Mouse (Mus musculus) embryonic facial prominence, embryonic 12.5 days (tissue): Measurements from ENCODE around the gene Timm50. TPM values are rescaled to one million over a fixed set of nuclear protein-coding genes. Genes with fewer than 3 reads are reported as not detected.

Source experiments
- ATAC-seq: fragments of 200-750 bp; cut with Nextera tagmentation; 2 replicates; pipeline ENCODE4 v1.8.0; 2017; ENCODE audit not compliant: insufficient number of reproducible peaks, insufficient read depth, low FRiP score, low TSS enrichment
- H3K27ac ChIP-seq: fragments of 300-500 bp; sonication (generic); 2 replicates; pipeline ENCODE4 v1.5.1; 2016; ENCODE audit warnings: mild to moderate bottlenecking
- H3K27me3 ChIP-seq: fragments of 300-500 bp; sonication (generic); 2 replicates; pipeline ENCODE4 v1.6.1; 2016; ENCODE audit warnings: mild to moderate bottlenecking, moderate library complexity
- H3K36me3 ChIP-seq: fragments of 300-500 bp; sonication (generic); 2 replicates; pipeline ENCODE4 v1.6.1; 2016; ENCODE audit warnings: mild to moderate bottlenecking
- H3K4me1 ChIP-seq: fragments of 300-500 bp; sonication (generic); 2 replicates; pipeline ENCODE4 v1.6.1; 2016
- H3K4me2 ChIP-seq: fragments of 300-500 bp; sonication (generic); replicated peaks from 2 replicates; pipeline ENCODE4 v1.6.1; 2016; ENCODE audit warnings: mild to moderate bottlenecking, moderate library complexity
- H3K4me3 ChIP-seq: fragments of 300-500 bp; sonication (generic); 2 replicates; pipeline ENCODE4 v1.5.1; 2016; ENCODE audit warnings: mild to moderate bottlenecking
- H3K9ac ChIP-seq: fragments of 300-500 bp; sonication (generic); 2 replicates; pipeline ENCODE4 v1.6.1; 2016; ENCODE audit warnings: mild to moderate bottlenecking, moderate library complexity
- H3K9me3 ChIP-seq: fragments of 300-500 bp; sonication (generic); 2 replicates; pipeline ENCODE4 v1.6.1; 2016; ENCODE audit warnings: mild to moderate bottlenecking, moderate library complexity
- WGBS: fragments of 180-500 bp; shearing (Covaris S2); methylation state at CpG from one replicate; pipeline ENCODE4 v1.1.7; 2016; 5-methylcytosine and 5-hydroxymethylcytosine counted together
- polyA plus RNA-seq: library from polyadenylated mRNA; unstranded; fragments of >200 nt; fragmentation: Nextera tagmentation; extraction: Ambion mirVana; gene quantifications from 2 replicates; pipeline ENCODE4 v1.2.1, GENCODE M21; 2016

Timm50 gene
- polyA plus RNA-seq, 1 experiment from 2014 or later, result 162 TPM

GRCm38 (mm10) chr7:28321974-28322720 is 10.3 kb upstream of the Timm50 start:
- Histone ChIP-seq H3K27ac (no peak overlapping the region), H3K9me3 (no peaks in the 10 kb centered on the region), H3K9ac (no peak overlapping the region), H3K4me3 (no peak overlapping the region), H3K27me3 (no peaks in the 10 kb centered on the region), H3K4me2 (no peak overlapping the region), H3K4me1 (no peaks in the 10 kb centered on the region), H3K36me3 (peaks cover 99% of the 10 kb centered on the region)
- WGBS, result 92% methylated on average over 15 of the region's 15 CpGs
- ATAC-seq, result no peak

GRCm38 (mm10) chr7:28318714-28319113 is 6.8 kb upstream of the Timm50 start:
- Histone ChIP-seq H3K27ac (no peak overlapping the region), H3K4me3 (no peak overlapping the region), H3K36me3 (peaks cover 99% of the 10 kb centered on the region), H3K4me1 (no peaks in the 10 kb centered on the region), H3K9ac (no peak overlapping the region), H3K27me3 (no peaks in the 10 kb centered on the region), H3K9me3 (no peaks in the 10 kb centered on the region), H3K4me2 (no peak overlapping the region)
- WGBS, result 92% methylated on average over 17 of the region's 17 CpGs
- no peak for ATAC-seq

GRCm38 (mm10) chr7:28318036-28318435 is 6.2 kb upstream of the Timm50 start:
- H3K36me3 ChIP-seq, result peaks cover 93% of the 10 kb centered on the region
- no peak for ATAC-seq
- WGBS, result 90% methylated on average over 3 of the region's 3 CpGs
- no peak overlapping the region for H3K4me3 ChIP-seq
- H3K27ac ChIP-seq, result no peak overlapping the region
- no peaks in the 10 kb centered on the region for H3K9me3 ChIP-seq
- no peaks in the 10 kb centered on the region for H3K27me3 ChIP-seq
- no peak overlapping the region for H3K9ac ChIP-seq
- H3K4me1 ChIP-seq, result no peaks in the 10 kb centered on the region
- no peak overlapping the region for H3K4me2 ChIP-seq

DNA sequence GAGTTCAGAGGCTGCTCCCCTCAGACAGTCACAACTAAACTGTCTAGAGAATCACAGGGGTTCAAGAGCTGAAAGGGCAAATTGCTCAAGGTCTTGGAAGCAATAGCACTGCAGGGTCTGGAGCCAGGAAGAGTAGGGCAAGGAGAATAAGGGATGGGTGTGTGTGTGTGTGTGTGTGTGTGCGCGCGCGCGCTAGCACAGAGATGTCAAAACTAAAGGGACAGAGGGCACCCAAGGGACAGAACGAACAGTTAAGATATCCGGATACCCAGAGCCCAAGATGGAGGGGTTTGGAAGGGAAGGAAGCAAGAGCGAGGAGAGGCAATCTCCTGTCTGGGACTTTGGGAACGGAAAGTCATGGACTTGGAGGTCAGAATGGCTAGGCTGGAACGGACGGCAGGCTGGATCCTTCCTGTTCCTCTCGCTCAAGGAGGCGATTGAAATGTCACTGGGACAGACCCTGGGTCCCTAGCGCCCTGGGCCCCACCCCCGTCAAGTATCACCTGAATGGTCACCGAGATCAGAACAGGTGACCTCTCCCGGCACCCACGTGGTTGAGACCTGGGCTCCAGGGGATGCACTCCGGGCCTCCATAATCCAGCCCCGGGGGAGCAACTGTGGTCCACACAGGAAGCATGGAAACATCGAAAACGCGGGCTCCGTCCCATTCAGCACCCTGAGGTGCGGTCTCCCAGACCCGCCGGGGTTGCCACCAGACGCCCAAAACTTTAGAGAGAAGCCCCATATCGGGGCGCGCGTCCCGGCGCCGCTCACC is 534 bp downstream of the Timm50 start:
- H3K27me3 ChIP-seq, result no peaks in the 10 kb centered on the region
- ATAC-seq, result peak; percentile 50
- peaks cover 7% of the 10 kb centered on the region for H3K4me1 ChIP-seq
- peak overlapping the region; percentile 94 for H3K4me2 ChIP-seq
- peaks cover 65% of the 10 kb centered on the region for H3K36me3 ChIP-seq
- peak overlapping the region; percentile 96 for H3K9ac ChIP-seq
- H3K9me3 ChIP-seq, result no peaks in the 10 kb centered on the region
- H3K27ac ChIP-seq, result peak overlapping the region; percentile 63
- 7% methylated on average over 35 of the region's 35 CpGs for WGBS
- peak overlapping the region; percentile 98 for H3K4me3 ChIP-seq

- H3K4me2 ChIP-seq, result no peak overlapping the region
- H3K4me3 ChIP-seq, result no peak overlapping the region
- H3K9me3 ChIP-seq, result no peaks in the 10 kb centered on the region
- H3K27me3 ChIP-seq, result no peaks in the 10 kb centered on the region
- no peak for ATAC-seq
- no peak overlapping the region for H3K9ac ChIP-seq
- 60% methylated on average over 9 of the region's 9 CpGs for WGBS
- H3K4me1 ChIP-seq, result peaks cover 7% of the 10 kb centered on the region
- H3K36me3 ChIP-seq, result peaks cover 65% of the 10 kb centered on the region
- no peak overlapping the region for H3K27ac ChIP-seq
These were observed 2.1 kb downstream of the Timm50 start for GRCm38 (mm10) chr7:28309737-28310136.

DNA sequence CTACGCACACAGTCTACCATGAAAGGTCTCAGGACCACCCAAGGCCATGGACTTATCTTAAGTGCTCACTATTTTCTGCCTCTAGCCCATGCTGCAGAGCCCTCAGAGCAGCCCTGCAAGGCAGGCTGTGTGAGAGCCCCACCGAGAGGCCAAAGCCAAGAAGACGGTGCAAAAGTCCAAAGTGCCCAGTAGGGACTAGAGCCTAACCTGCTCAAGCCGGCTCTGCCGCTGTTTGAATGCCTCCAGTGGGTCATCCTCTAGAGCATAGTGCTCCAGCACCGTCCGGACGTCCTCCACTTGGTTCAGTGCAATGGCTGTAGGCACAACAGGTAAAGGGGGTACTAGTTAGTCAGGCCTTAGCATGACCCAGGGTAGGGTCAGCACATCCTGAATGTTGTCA is 5.7 kb downstream of the Timm50 start:
- Histone ChIP-seq H3K27me3 (peaks cover 12% of the 10 kb centered on the region), H3K27ac (no peak overlapping the region), H3K4me1 (peaks cover 18% of the 10 kb centered on the region), H3K9me3 (no peaks in the 10 kb centered on the region), H3K9ac (no peak overlapping the region), H3K4me2 (no peak overlapping the region), H3K4me3 (no peak overlapping the region), H3K36me3 (peaks cover 56% of the 10 kb centered on the region)
- ATAC-seq, result no peak
- 90% methylated on average over 8 of the region's 8 CpGs for WGBS

GRCm38 (mm10) chr7:28305641-28306040 is 6.2 kb downstream of the Timm50 start:
- Histone ChIP-seq H3K4me2 (no peak overlapping the region), H3K4me3 (no peak overlapping the region), H3K27me3 (peaks cover 18% of the 10 kb centered on the region), H3K27ac (no peak overlapping the region), H3K9me3 (no peaks in the 10 kb centered on the region), H3K36me3 (peaks cover 56% of the 10 kb centered on the region), H3K4me1 (peaks cover 14% of the 10 kb centered on the region), H3K9ac (no peak overlapping the region)
- ATAC-seq, result no peak
- 94% methylated on average over 10 of the region's 10 CpGs for WGBS

DNA sequence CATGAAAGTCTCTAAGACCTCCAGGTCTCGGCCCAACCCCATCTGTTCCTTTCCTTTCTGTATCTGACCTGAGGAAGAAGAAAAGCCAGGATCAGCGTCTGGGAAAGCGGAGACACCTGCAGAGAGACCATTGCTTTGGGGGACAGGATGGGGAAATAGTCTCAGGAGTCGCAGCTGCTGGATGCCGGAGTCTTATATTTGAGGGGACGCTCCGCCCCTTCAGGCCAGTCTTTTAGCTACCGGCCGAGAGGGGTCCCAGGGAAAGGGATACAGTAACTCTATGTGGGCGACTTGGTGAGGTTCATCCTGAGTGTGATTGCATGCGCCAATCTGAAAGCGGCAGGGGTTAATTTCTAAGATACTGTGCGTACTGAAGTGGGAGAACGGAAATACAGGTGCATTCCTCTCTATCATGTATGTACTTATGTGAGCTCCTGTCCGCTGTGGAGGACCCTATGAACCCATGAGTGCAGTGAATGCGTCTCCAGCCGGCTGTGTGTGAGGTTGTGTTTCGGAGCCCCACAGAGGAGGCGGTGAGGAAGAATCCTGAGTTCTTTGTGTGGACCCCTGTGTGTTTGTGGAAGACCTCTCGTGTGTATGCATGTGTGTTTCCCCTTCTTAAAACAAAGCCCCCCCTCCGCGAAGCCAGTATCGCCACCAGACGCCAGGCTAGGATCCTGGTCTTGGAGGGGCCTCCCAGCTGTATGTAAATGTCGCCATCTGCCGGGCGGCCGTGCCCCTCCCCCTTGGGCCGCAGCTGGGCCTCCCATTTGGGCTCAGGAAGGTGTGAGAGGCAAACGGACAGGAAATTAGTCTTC is 10.0 kb downstream of the Timm50 start, which contains the start of gene Dll3:
Gene Dll3, minus strand, starts transcription at position 623 of the 818 bp plus-strand sequence.
- WGBS, result 2% methylated on average over 30 of the region's 30 CpGs
- H3K27ac ChIP-seq, result no peak within 1 kb of the TSS

GRCm38 (mm10) chr7:28298837-28299625 is 12.8 kb downstream of the Timm50 start:
- peak overlapping the region; percentile 31 for H3K4me2 ChIP-seq
- H3K9me3 ChIP-seq, result no peaks in the 10 kb centered on the region
- H3K4me1 ChIP-seq, result peaks cover 18% of the 10 kb centered on the region
- WGBS, result 11% methylated on average over 43 of the region's 43 CpGs
- no peaks in the 10 kb centered on the region for H3K36me3 ChIP-seq
- H3K27me3 ChIP-seq, result peaks cover 80% of the 10 kb centered on the region
- H3K4me3 ChIP-seq, result peak overlapping the region; percentile 7; the same call in 1 of the 2 replicates
- no peak overlapping the region for H3K27ac ChIP-seq
- H3K9ac ChIP-seq, result no peak overlapping the region
- no peak for ATAC-seq

More for the DNA sequence above, 10.0 kb downstream of the Timm50 start, which contains the start of gene Dll3:
- peak within 1 kb of the TSS; percentile 28 for H3K4me3 ChIP-seq
- peaks cover 18% of the 10 kb centered on the region for H3K4me1 ChIP-seq
- H3K9me3 ChIP-seq, result no peaks in the 10 kb centered on the region
- peaks cover 56% of the 10 kb centered on the region for H3K27me3 ChIP-seq
- H3K36me3 ChIP-seq, result peaks cover 22% of the 10 kb centered on the region
- peak within 1 kb of the TSS; percentile 48 for H3K4me2 ChIP-seq
- peak within 1 kb of the TSS; percentile 30; the same call in 1 of the 2 replicates for H3K9ac ChIP-seq
- ATAC-seq, result no peak

GRCm38 (mm10) chr7:28294481-28294880 is 17.4 kb downstream of the Timm50 start:
- Histone ChIP-seq H3K27ac (no peak overlapping the region), H3K27me3 (peaks cover 95% of the 10 kb centered on the region), H3K4me2 (peak overlapping the region; percentile 80), H3K9ac (peak overlapping the region; percentile 53), H3K4me3 (peak overlapping the region; percentile 50), H3K9me3 (no peaks in the 10 kb centered on the region), H3K4me1 (peaks cover 13% of the 10 kb centered on the region), H3K36me3 (no peaks in the 10 kb centered on the region)
- ATAC-seq, result peak; percentile 55; the same call in 1 of the 2 replicates
- WGBS, result 5% methylated on average over 39 of the region's 63 CpGs
